Mouse (Mus musculus): Measurements from ENCODE around the gene Dusp22.

DNA sequence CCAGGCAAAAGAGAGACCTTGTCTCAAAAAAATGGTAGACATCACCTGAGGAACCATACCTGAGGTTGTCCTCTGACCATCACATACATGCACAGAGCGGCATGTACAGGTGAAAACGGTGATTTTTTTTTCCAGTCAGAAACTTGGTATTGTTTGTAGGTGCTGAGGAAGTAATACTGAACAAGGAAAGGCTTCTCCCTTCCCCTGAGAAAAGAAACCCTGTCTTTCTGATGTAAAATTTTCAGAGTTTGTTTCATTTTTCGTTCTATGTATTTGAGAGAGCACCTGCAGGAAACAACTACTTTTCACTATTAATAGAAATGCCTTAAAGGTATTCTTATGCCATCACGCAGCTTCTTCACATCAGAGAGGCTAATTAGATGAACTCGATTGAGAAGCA, 19.0 kb downstream of the Dusp22 start:
- TF ChIP-seq CTCF (IDR thresholded peaks at IDR 0.05; ENCODE audit: extremely low read depth, insufficient read depth, insufficient read length, insufficient replicate concordance) = no peak
- no peak for TF ChIP-seq POLR2A (IDR thresholded peaks at IDR 0.05; ENCODE audit: low read depth, low read length)

Measured in spleen, adult 2 months (tissue).